In genomic region chr3:57815447-57815846, GRCm38 (mm10) we compare ENCODE assay signal across 11 mouse cellular contexts. TPM values are rescaled to one million over a fixed set of nuclear protein-coding genes. Genes with fewer than 3 reads are reported as not detected.
DNase-seq lines count a peak whose midpoint lies in the region; ATAC-seq lines count a peak whose summit lies in the region.
"Had no signal": no experiment of that assay in that cellular context is flagged by ENCODE, and none has a peak within 500 bp of the region (broad histone marks: within the 10 kb centered on the region; RNA-seq: fewer than 3 reads in every experiment).

No protein-coding gene starts in this region.

- WGBS in intestine, embryonic 15.5 days: 85% methylated on average over 6 of the region's 6 CpGs

- no peak for ATAC-seq in intestine, embryonic 15.5 days

- DNase-seq in embryo, embryonic 10 days (ENCODE audit: low spot score): peak; percentile 23
- DNase-seq in embryo, embryonic 9.5 days (ENCODE audit: extremely low spot score): no peak
- peak; percentile 26 for DNase-seq in kidney, postnatal 14 days
- DNase-seq in kidney, postnatal 25 days: no peak
- peak; percentile 43 for DNase-seq in MN1 (ENCODE audit: low spot score)
- DNase-seq in induced T-regulatory cell, adult 2 months (ENCODE audit: low read depth): peak; percentile 3
- DNase-seq in thymus, postnatal 25 days: no peak
- DNase-seq: heart, postnatal 36 days; liver, embryonic 13.5 days had no signal

- no peak overlapping the region for H3K4me3 ChIP-seq in intestine, embryonic 15.5 days (replicated peaks)
- H3K4me3 ChIP-seq: embryonic facial prominence, embryonic 15.5 days; liver, embryonic 13.5 days had no signal

- H3K4me2 ChIP-seq in intestine, embryonic 15.5 days (replicated peaks): no peak overlapping the region
- H3K4me2 ChIP-seq: embryonic facial prominence, embryonic 15.5 days; liver, embryonic 13.5 days had no signal

- H3K27ac ChIP-seq in intestine, embryonic 15.5 days: no peak overlapping the region
- H3K27ac ChIP-seq: embryonic facial prominence, embryonic 15.5 days; liver, embryonic 13.5 days had no signal

- H3K36me3 ChIP-seq in intestine, embryonic 15.5 days: no peaks in the 10 kb centered on the region
- H3K36me3 ChIP-seq: embryonic facial prominence, embryonic 15.5 days; liver, embryonic 13.5 days had no signal

- H3K27me3 ChIP-seq in intestine, embryonic 15.5 days (replicated peaks): no peaks in the 10 kb centered on the region
- H3K27me3 ChIP-seq: embryonic facial prominence, embryonic 15.5 days; liver, embryonic 13.5 days had no signal

- H3K9ac ChIP-seq in intestine, embryonic 15.5 days: no peak overlapping the region
- H3K9ac ChIP-seq: embryonic facial prominence, embryonic 15.5 days; liver, embryonic 13.5 days had no signal

- no peaks in the 10 kb centered on the region for H3K9me3 ChIP-seq in intestine, embryonic 15.5 days
- H3K9me3 ChIP-seq: embryonic facial prominence, embryonic 15.5 days; liver, embryonic 13.5 days had no signal

- H3K4me1 ChIP-seq in intestine, embryonic 15.5 days (replicated peaks): no peaks in the 10 kb centered on the region
- H3K4me1 ChIP-seq: embryonic facial prominence, embryonic 15.5 days; liver, embryonic 13.5 days had no signal

RNA-seq across cellular contexts. Expression of gene Pfn2, which starts 32.4 kb away (rescaled TPM):
- 75.2 and 85.1 TPM in 2 replicates for polyA plus RNA-seq in intestine, embryonic 15.5 days (2015; fragmentation: Nextera tagmentation; extraction: Ambion mirVana)

Comparison
In these comparisons a context has a peak if more than half of its experiments do, and no peak if none do; other contexts are left out.
1. DNase-seq: peak in embryo, embryonic 10 days (single experiment), kidney, postnatal 14 days (single experiment), MN1 (single experiment) and induced T-regulatory cell, adult 2 months (single experiment); none in embryo, embryonic 9.5 days (single experiment), kidney, postnatal 25 days (0 of 2) and thymus, postnatal 25 days (single experiment).